Mouse (Mus musculus) kidney, embryonic 16.5 days (tissue): Measurements from ENCODE around the gene 4932414N04Rik. TPM values are rescaled to one million over a fixed set of nuclear protein-coding genes. Genes with fewer than 3 reads are reported as not detected.
"Not testable (repeated sequence)": the region's sequence is repeated elsewhere in the genome, so short reads cannot be mapped to it uniquely, and the experiment has no call there.

Experiments used
- ATAC-seq: fragments of 200-750 bp; cut with Nextera tagmentation; 2 replicates; pipeline ENCODE4 v1.8.0; 2017; ENCODE audit warnings: moderate TSS enrichment; ENCODE audit not compliant: low FRiP score, low TSS enrichment
- H3K27ac ChIP-seq: fragments of 300-500 bp; sonication (generic); 2 replicates; pipeline ENCODE4 v1.5.1; 2014; ENCODE audit warnings: low read length
- H3K27me3 ChIP-seq: fragments of 300-500 bp; sonication (generic); 2 replicates; pipeline ENCODE4 v1.6.1; 2014; ENCODE audit warnings: low read length, control low read depth, mixed read lengths; ENCODE audit not compliant: insufficient read depth
- H3K36me3 ChIP-seq: fragments of 300-500 bp; sonication (generic); 2 replicates; pipeline ENCODE4 v1.6.1; 2014; ENCODE audit warnings: low read length, control low read depth, mixed read lengths; ENCODE audit not compliant: insufficient read depth
- H3K4me1 ChIP-seq: fragments of 300-500 bp; sonication (generic); 2 replicates; pipeline ENCODE4 v1.6.1; 2014; ENCODE audit warnings: low read length, control low read depth, mixed read lengths; ENCODE audit not compliant: insufficient read depth
- H3K4me2 ChIP-seq: fragments of 300-500 bp; sonication (generic); replicated peaks from 2 replicates; pipeline ENCODE4 v1.6.1; 2014; ENCODE audit warnings: low read depth, low read length
- H3K4me3 ChIP-seq: fragments of 300-500 bp; sonication (generic); 2 replicates; pipeline ENCODE4 v1.5.1; 2014; ENCODE audit warnings: mild to moderate bottlenecking, low read length
- H3K9ac ChIP-seq: fragments of 300-500 bp; sonication (generic); replicated peaks from 2 replicates; pipeline ENCODE4 v1.6.1; 2014; ENCODE audit warnings: low read length
- H3K9me3 ChIP-seq: fragments of 300-500 bp; sonication (generic); 2 replicates; pipeline ENCODE4 v1.6.1; 2016; ENCODE audit warnings: low read length, control low read depth
- WGBS: fragments of 180-500 bp; shearing (Covaris S2); extraction: QIAGEN DNeasy Blood & Tissue Kit; methylation state at CpG from one replicate; pipeline ENCODE4 v1.1.7; 2014; 5-methylcytosine and 5-hydroxymethylcytosine counted together
- polyA plus RNA-seq: library from polyadenylated mRNA; unstranded; fragments of >200 nt; fragmentation: Nextera tagmentation; extraction: Ambion mirVana; gene quantifications from 2 replicates; pipeline ENCODE4 v1.2.1, GENCODE M21; 2015

The 4932414N04Rik gene
- polyA plus RNA-seq, 1 experiment from 2014 or later = not detected

GRCm38 (mm10) chr2:68783664-68784063, 127.4 kb downstream of the 4932414N04Rik start:
- not testable (repeated sequence) for ATAC-seq, H3K27me3 ChIP-seq, H3K4me3 ChIP-seq, H3K9ac ChIP-seq, H3K9me3 ChIP-seq, H3K4me2 ChIP-seq, H3K4me1 ChIP-seq, H3K27ac ChIP-seq, H3K36me3 ChIP-seq
- 88% methylated on average over 8 of the region's 8 CpGs for WGBS

- H3K9ac ChIP-seq = no peak overlapping the region
- H3K4me2 ChIP-seq = no peak overlapping the region
- WGBS = 35% methylated on average over 5 of the region's 5 CpGs
- no peaks in the 10 kb centered on the region for H3K9me3 ChIP-seq
- ATAC-seq = peak; percentile 75
- H3K36me3 ChIP-seq = no peaks in the 10 kb centered on the region
- H3K4me1 ChIP-seq = peaks cover 8% of the 10 kb centered on the region
- no peak overlapping the region for H3K4me3 ChIP-seq
- H3K27me3 ChIP-seq = no peaks in the 10 kb centered on the region
- no peak overlapping the region for H3K27ac ChIP-seq
These were observed 128.6 kb downstream of the 4932414N04Rik start for GRCm38 (mm10) chr2:68784710-68785427.

GRCm38 (mm10) chr2:68787161-68787675, 130.9 kb downstream of the 4932414N04Rik start:
- H3K4me3 ChIP-seq = no peak overlapping the region
- H3K27ac ChIP-seq = no peak overlapping the region
- no peaks in the 10 kb centered on the region for H3K36me3 ChIP-seq
- peaks cover 8% of the 10 kb centered on the region for H3K4me1 ChIP-seq
- no peak for ATAC-seq
- H3K4me2 ChIP-seq = no peak overlapping the region
- no peak overlapping the region for H3K9ac ChIP-seq
- WGBS = 56% methylated on average over 3 of the region's 3 CpGs
- no peaks in the 10 kb centered on the region for H3K27me3 ChIP-seq
- no peaks in the 10 kb centered on the region for H3K9me3 ChIP-seq

- no peak overlapping the region for H3K4me3 ChIP-seq
These were observed 136.0 kb downstream of the 4932414N04Rik start for GRCm38 (mm10) chr2:68792296-68792695.

GRCm38 (mm10) chr2:68793472-68793871, 137.2 kb downstream of the 4932414N04Rik start:
- Histone ChIP-seq H3K4me2 (no peak overlapping the region), H3K36me3 (no peaks in the 10 kb centered on the region), H3K27me3 (no peaks in the 10 kb centered on the region), H3K27ac (no peak overlapping the region), H3K4me1 (no peaks in the 10 kb centered on the region), H3K4me3 (no peak overlapping the region), H3K9me3 (no peaks in the 10 kb centered on the region), H3K9ac (no peak overlapping the region)
- ATAC-seq = no peak
- WGBS = 65% methylated on average over 1 of the region's 1 CpGs

More at GRCm38 (mm10) chr2:68792296-68792695, 136.0 kb downstream of the 4932414N04Rik start:
- Histone ChIP-seq H3K27me3 (no peaks in the 10 kb centered on the region), H3K27ac (no peak overlapping the region), H3K4me2 (no peak overlapping the region), H3K9ac (no peak overlapping the region), H3K9me3 (no peaks in the 10 kb centered on the region), H3K36me3 (no peaks in the 10 kb centered on the region), H3K4me1 (no peaks in the 10 kb centered on the region)
- 79% methylated on average over 5 of the region's 5 CpGs for WGBS
- no peak for ATAC-seq

- H3K27ac ChIP-seq = no peak overlapping the region
- no peak overlapping the region for H3K4me2 ChIP-seq
These were observed 137.9 kb downstream of the 4932414N04Rik start for GRCm38 (mm10) chr2:68794181-68794580.

GRCm38 (mm10) chr2:68794616-68795015, 138.3 kb downstream of the 4932414N04Rik start:
- no peak overlapping the region for H3K27ac ChIP-seq
- no peak overlapping the region for H3K4me2 ChIP-seq
- WGBS = 55% methylated on average over 9 of the region's 9 CpGs
- H3K27me3 ChIP-seq = no peaks in the 10 kb centered on the region
- no peak for ATAC-seq
- no peaks in the 10 kb centered on the region for H3K36me3 ChIP-seq
- peaks cover under 1% of the 10 kb centered on the region; the same call in 1 of the 2 replicates for H3K4me1 ChIP-seq
- H3K4me3 ChIP-seq = no peak overlapping the region
- H3K9me3 ChIP-seq = no peaks in the 10 kb centered on the region
- no peak overlapping the region for H3K9ac ChIP-seq

More at GRCm38 (mm10) chr2:68794181-68794580, 137.9 kb downstream of the 4932414N04Rik start:
- no peaks in the 10 kb centered on the region for H3K4me1 ChIP-seq
- no peak for ATAC-seq
- H3K9me3 ChIP-seq = no peaks in the 10 kb centered on the region
- 90% methylated on average over 5 of the region's 5 CpGs for WGBS
- H3K9ac ChIP-seq = no peak overlapping the region
- H3K36me3 ChIP-seq = no peaks in the 10 kb centered on the region
- H3K27me3 ChIP-seq = no peaks in the 10 kb centered on the region
- H3K4me3 ChIP-seq = no peak overlapping the region

- Histone ChIP-seq H3K9ac (no peak overlapping the region), H3K27me3 (no peaks in the 10 kb centered on the region), H3K27ac (no peak overlapping the region), H3K4me1 (peaks cover 6% of the 10 kb centered on the region; the same call in 1 of the 2 replicates), H3K36me3 (no peaks in the 10 kb centered on the region), H3K9me3 (no peaks in the 10 kb centered on the region), H3K4me3 (no peak overlapping the region), H3K4me2 (no peak overlapping the region)
- 64% methylated on average over 10 of the region's 10 CpGs for WGBS
- ATAC-seq = no peak
These were observed 139.9 kb downstream of the 4932414N04Rik start for GRCm38 (mm10) chr2:68796011-68796775.

GRCm38 (mm10) chr2:68797106-68797505, 140.8 kb downstream of the 4932414N04Rik start:
- no peaks in the 10 kb centered on the region for H3K9me3 ChIP-seq
- no peak overlapping the region for H3K9ac ChIP-seq
- no peaks in the 10 kb centered on the region for H3K36me3 ChIP-seq
- H3K4me2 ChIP-seq = no peak overlapping the region
- WGBS = 70% methylated on average over 4 of the region's 4 CpGs
- no peaks in the 10 kb centered on the region for H3K27me3 ChIP-seq
- H3K4me3 ChIP-seq = no peak overlapping the region
- H3K27ac ChIP-seq = no peak overlapping the region
- no peak for ATAC-seq
- H3K4me1 ChIP-seq = peaks cover 6% of the 10 kb centered on the region; the same call in 1 of the 2 replicates
